Mouse (Mus musculus): Measurements from ENCODE around the gene Hoxc4.

- TF ChIP-seq CTCF (IDR thresholded peaks at IDR 0.05; ENCODE audit: borderline replicate concordance, insufficient read depth, low read depth, low read length) (no peak), POLR2A (IDR thresholded peaks at IDR 0.05; ENCODE audit: borderline replicate concordance, insufficient read depth, low read length) (no peak)
Measured at GRCm38 (mm10) chr15:103060341-103061130, 41.8 kb downstream of the Hoxc4 start.

All from cerebellum, adult 2 months (tissue).